Mouse (Mus musculus) inflammation-experienced regulatory T-cells, adult 16 weeks (primary cell): Measurements from ENCODE around the gene Zfp507. TPM values are rescaled to one million over a fixed set of nuclear protein-coding genes. Genes with fewer than 3 reads are reported as not detected.

ENCODE experiments used
- polyA plus RNA-seq: library from polyadenylated mRNA; unstranded; fragments of 100-300 nt; shearing (Covaris generic); gene quantifications from one replicate; pipeline ENCODE4 v1.2.1, GENCODE M21; 2017

Zfp507 gene
- polyA plus RNA-seq: 26.6 TPM

DNA sequence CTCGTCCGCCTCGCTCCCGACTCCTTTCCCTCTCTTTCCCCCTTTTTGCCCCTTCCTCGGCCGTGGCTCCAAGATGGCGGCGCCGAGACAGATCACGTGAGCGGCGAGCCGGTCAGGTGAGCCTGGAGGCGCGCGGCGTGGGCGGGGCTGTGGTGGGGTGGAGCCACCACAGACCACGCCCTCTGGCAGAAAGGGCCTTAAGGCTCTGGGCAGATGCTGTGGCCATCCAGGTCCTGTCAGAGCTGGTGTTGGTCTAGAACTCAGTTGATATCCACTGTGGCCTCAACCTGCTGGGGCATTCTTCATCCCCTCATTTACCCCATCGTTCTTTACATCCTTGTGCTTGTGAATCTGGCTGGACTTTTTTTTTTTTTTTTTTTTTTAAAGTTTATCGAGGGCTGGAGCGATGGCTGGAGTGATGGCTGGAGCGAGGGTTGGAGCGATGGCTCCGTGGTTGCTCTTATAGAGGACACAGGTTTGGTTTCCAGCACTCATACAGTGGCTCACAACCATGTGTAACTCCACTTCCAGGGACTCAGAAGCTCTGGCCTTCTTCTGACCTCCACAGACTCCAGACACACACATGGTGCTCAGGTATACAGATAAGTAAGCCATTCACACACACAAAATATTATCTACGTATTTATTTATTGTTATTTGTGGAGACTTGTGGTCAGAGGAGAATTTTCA lies at the start of gene Zfp507:
TSS of gene Zfp507 (minus strand) at position 98 of the 690 bp plus-strand sequence.

DNA sequence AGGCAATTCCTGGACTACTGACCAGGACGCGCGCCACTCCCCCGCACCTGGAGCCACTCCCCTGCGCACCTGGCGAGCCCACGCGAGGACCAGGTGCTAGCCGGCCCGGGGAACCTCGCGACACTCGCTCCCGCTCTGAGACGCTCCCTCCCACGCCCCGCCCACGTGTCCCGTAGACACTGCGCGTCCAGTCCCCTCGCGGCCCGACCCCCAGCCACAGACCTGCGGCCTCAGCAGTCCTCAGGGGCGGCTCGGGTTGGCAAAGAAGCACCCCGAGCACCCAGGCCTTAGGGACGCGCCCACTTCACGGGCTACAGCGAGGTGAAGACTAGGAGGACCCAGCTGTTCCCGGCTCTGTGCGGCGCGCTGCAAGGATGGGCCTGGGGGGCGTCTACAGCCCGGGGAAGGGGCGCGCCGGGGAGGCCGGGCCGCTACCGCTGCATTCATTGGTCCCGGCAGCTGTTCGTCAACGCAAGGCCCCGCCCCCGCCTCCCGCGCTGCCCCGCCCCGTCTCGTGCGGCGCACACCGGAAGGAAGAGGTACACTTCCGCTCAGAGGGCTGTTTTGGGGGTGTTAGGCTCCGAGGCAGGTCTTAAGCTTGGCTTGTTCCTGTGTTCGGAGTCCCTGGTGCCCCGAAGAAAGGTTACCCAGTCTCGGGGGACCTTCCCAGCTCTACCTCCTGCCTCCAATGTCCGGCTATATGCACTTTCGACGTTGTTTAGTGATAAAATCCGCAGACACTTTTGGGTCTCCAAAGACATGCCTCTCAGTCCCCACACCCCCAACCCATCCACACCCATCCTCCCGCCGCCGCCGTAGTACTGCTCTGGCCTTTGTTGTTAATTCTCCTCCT lies 48.5 kb downstream of the Zfp507 start, which contains the start of gene Dpy19l3:
TSS of gene Dpy19l3 (minus strand) at position 422 of the 853 bp plus-strand sequence.

Other genes with a start within 250 kb of the Zfp507 start
- gene Nudt19, start 246.7 kb downstream of the Zfp507 start, polyA plus RNA-seq: 51.1 TPM
- not detected for gene Rgs9bp, start 217.4 kb downstream of the Zfp507 start, polyA plus RNA-seq
- 82.9 TPM for gene Ankrd27, start 216.8 kb downstream of the Zfp507 start, polyA plus RNA-seq
- 78.1 TPM for gene Pdcd5, start 155.5 kb downstream of the Zfp507 start, polyA plus RNA-seq
- gene Dpy19l3, start 48.5 kb downstream of the Zfp507 start, polyA plus RNA-seq: 66.3 TPM